Comparison of ENCODE assay signal across 8 mouse cellular contexts in the genomic region with DNA sequence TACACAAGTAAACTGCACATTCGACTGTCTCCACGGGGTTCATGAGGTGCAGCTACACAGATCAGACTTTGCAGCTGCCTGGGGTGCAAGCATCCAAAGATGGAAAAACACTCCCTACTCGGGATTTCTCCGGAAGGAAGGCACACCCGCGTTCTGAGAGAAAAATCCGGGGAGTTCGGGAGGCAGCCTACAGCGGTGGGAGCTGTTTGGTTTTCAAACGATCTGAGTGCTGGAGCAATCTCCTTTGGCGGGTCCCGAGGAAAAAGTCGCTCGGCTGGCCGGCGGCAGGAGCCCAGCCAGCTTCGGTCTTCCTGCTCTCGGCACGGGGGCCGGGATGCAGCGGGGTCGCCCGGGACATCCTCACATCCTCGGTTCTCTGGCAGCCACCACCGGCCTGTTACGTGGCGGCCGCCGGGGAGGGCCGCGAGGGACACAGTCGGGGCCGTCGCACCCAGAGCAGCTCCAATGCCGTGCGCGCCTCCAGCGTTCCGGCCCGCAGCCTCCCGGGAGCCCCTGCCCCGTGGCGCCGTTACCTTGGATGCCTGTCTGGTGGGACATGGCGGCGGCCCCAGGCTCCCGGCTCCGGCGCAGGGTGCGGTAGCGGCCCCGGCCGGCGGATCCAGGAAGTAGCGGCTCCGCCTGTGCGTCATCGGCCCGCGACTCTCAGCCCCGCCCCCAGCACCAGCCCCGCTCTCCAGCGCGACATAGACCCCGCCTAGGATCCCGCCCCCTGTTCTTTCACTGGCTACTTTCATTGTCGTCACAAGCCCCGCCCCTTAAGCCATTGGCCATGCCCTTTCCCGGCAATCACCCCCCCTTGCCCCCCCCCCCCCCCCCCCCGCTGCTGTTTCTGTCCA. TPM values are rescaled to one million over a fixed set of nuclear protein-coding genes. Genes with fewer than 3 reads are reported as not detected.
A peak's percentile ranks its signal among the peaks of the same experiment; 100 is the strongest.
DNase-seq lines count a peak whose midpoint lies in the region; ATAC-seq and TF ChIP-seq lines count a peak whose summit lies in the region.

A gene (minus strand): TSS at position 671 of the 857 bp plus-strand sequence.

- TF ChIP-seq EP300 in heart, postnatal 0 days (IDR thresholded peaks at IDR 0.05; ENCODE audit: low read depth): no peak

- H3K4me1 ChIP-seq in E14TG2a.4 (replicated peaks; ENCODE audit: low read depth, low read length): peaks cover 42% of the 10 kb centered on the region
- H3K4me1 ChIP-seq in forebrain, embryonic 12.5 days: peaks cover 15% of the 10 kb centered on the region
- peaks cover 3% of the 10 kb centered on the region; the same call in 1 of the 2 replicates for H3K4me1 ChIP-seq in heart, postnatal 0 days (ENCODE audit: control insufficient read depth, insufficient read depth)
- H3K4me1 ChIP-seq in liver, embryonic 16.5 days (ENCODE audit: control insufficient read depth, low read depth, low read length): peaks cover 11% of the 10 kb centered on the region
- H3K4me1 ChIP-seq in neural tube, embryonic 13.5 days (replicated peaks): peaks cover 19% of the 10 kb centered on the region
- H3K4me1 ChIP-seq in testis, adult 2 months (ENCODE audit: control insufficient read depth, insufficient read depth, low read length): no peaks in the 10 kb centered on the region

- TF ChIP-seq POLR2A in testis, adult 2 months (IDR thresholded peaks at IDR 0.05; ENCODE audit: control insufficient read depth, low read depth, low read length): peak; percentile 62; the same call in 1 of the 2 replicates

- peak within 1 kb of the TSS; percentile 96 for H3K4me3 ChIP-seq in E14TG2a.4 (replicated peaks; ENCODE audit: low read length)
- H3K4me3 ChIP-seq in forebrain, embryonic 12.5 days (replicated peaks): peak within 1 kb of the TSS; percentile 92
- peak within 1 kb of the TSS; percentile 100 for H3K4me3 ChIP-seq in heart, postnatal 0 days (ENCODE audit: low read depth, low read length)
- H3K4me3 ChIP-seq in liver, embryonic 16.5 days (ENCODE audit: low read depth, low read length): peak within 1 kb of the TSS; percentile 98
- peak within 1 kb of the TSS; percentile 96 for H3K4me3 ChIP-seq in neural tube, embryonic 13.5 days
- H3K4me3 ChIP-seq in testis, adult 2 months (ENCODE audit: control insufficient read depth, low read depth, low read length): peak within 1 kb of the TSS; percentile 96

- peak; percentile 96 for DNase-seq in c-Kit-positive CD71-positive TER-119-positive erythroid progenitor cells, embryonic 14.5 days (ENCODE audit: low spot score)
- DNase-seq in heart, postnatal 0 days (ENCODE audit: low spot score): peak; percentile 97
- DNase-seq in kidney, postnatal 4 days: peak; percentile 100

- peaks cover 27% of the 10 kb centered on the region for H3K36me3 ChIP-seq in E14TG2a.4 (ENCODE audit: insufficient read depth, low read length)
- peaks cover 14% of the 10 kb centered on the region for H3K36me3 ChIP-seq in forebrain, embryonic 12.5 days (replicated peaks)
- H3K36me3 ChIP-seq in heart, postnatal 0 days (replicated peaks; ENCODE audit: control insufficient read depth, insufficient read depth, low read length): peaks cover 20% of the 10 kb centered on the region
- H3K36me3 ChIP-seq in liver, embryonic 16.5 days (ENCODE audit: control insufficient read depth, insufficient read depth): no peaks in the 10 kb centered on the region; the same call in none of the 2 replicates
- peaks cover 14% of the 10 kb centered on the region for H3K36me3 ChIP-seq in neural tube, embryonic 13.5 days
- peaks cover 1% of the 10 kb centered on the region for H3K36me3 ChIP-seq in testis, adult 2 months (ENCODE audit: control insufficient read depth, insufficient read depth, low read length)

- TF ChIP-seq CTCF in E14TG2a.4 (conservative IDR thresholded peaks at IDR 0.05; ENCODE audit: low read length): no peak
- no peak for TF ChIP-seq CTCF in heart, postnatal 0 days (IDR thresholded peaks at IDR 0.05; ENCODE audit: low read depth)
- no peak for TF ChIP-seq CTCF in testis, adult 2 months (IDR thresholded peaks at IDR 0.05; ENCODE audit: control insufficient read depth, insufficient read depth, insufficient replicate concordance, low read depth, low read length)

- peak within 1 kb of the TSS; percentile 91 for H3K9ac ChIP-seq in forebrain, embryonic 12.5 days
- H3K9ac ChIP-seq in heart, postnatal 0 days (replicated peaks; ENCODE audit: low read depth, low read length): peak within 1 kb of the TSS; percentile 98
- peak within 1 kb of the TSS; percentile 98 for H3K9ac ChIP-seq in liver, embryonic 16.5 days (ENCODE audit: low read depth, low read length)
- H3K9ac ChIP-seq in neural tube, embryonic 13.5 days: peak within 1 kb of the TSS; percentile 94

- H3K9me3 ChIP-seq in E14TG2a.4 (ENCODE audit: low read length): no peaks in the 10 kb centered on the region
- H3K9me3 ChIP-seq in forebrain, embryonic 12.5 days: no peaks in the 10 kb centered on the region
- H3K9me3 ChIP-seq in heart, postnatal 0 days (replicated peaks; ENCODE audit: control insufficient read depth, low read length): no peaks in the 10 kb centered on the region
- no peaks in the 10 kb centered on the region for H3K9me3 ChIP-seq in liver, embryonic 16.5 days (replicated peaks; ENCODE audit: control insufficient read depth, low read length)
- no peaks in the 10 kb centered on the region for H3K9me3 ChIP-seq in neural tube, embryonic 13.5 days

- H3K4me2 ChIP-seq in forebrain, embryonic 12.5 days: peak within 1 kb of the TSS; percentile 73
- peak within 1 kb of the TSS; percentile 77 for H3K4me2 ChIP-seq in heart, postnatal 0 days (ENCODE audit: low read depth, low read length)
- peak within 1 kb of the TSS; percentile 80 for H3K4me2 ChIP-seq in liver, embryonic 16.5 days (ENCODE audit: low read depth, low read length)
- H3K4me2 ChIP-seq in neural tube, embryonic 13.5 days: peak within 1 kb of the TSS; percentile 78

- under 1% methylated on average over 65 of the region's 70 CpGs for WGBS in forebrain, embryonic 12.5 days
- WGBS in heart, postnatal 0 days: under 1% methylated on average over 53 of the region's 70 CpGs
- under 1% methylated on average over 69 of the region's 70 CpGs for WGBS in liver, embryonic 16.5 days (ENCODE audit: insufficient replicate concordance)
- WGBS in neural tube, embryonic 13.5 days: under 1% methylated on average over 69 of the region's 70 CpGs

- H3K27me3 ChIP-seq in E14TG2a.4 (ENCODE audit: insufficient read depth, low read length): peaks cover 4% of the 10 kb centered on the region; the same call in 1 of the 2 replicates
- H3K27me3 ChIP-seq in forebrain, embryonic 12.5 days: no peaks in the 10 kb centered on the region
- H3K27me3 ChIP-seq in heart, postnatal 0 days (ENCODE audit: control insufficient read depth, insufficient read depth, low read length): no peaks in the 10 kb centered on the region
- H3K27me3 ChIP-seq in liver, embryonic 16.5 days (ENCODE audit: control insufficient read depth, insufficient read depth, low read depth, low read length): no peaks in the 10 kb centered on the region
- H3K27me3 ChIP-seq in neural tube, embryonic 13.5 days: no peaks in the 10 kb centered on the region
- no peaks in the 10 kb centered on the region for H3K27me3 ChIP-seq in testis, adult 2 months (ENCODE audit: control insufficient read depth, insufficient read depth, low read length)

- ATAC-seq in forebrain, embryonic 12.5 days (ENCODE audit: low FRiP score): peak; percentile 100
- ATAC-seq in heart, postnatal 0 days (ENCODE audit: insufficient read depth, low read depth): peak; percentile 99
- peak; percentile 99 for ATAC-seq in liver, embryonic 16.5 days (ENCODE audit: low read depth)
- peak; percentile 99 for ATAC-seq in neural tube, embryonic 13.5 days (ENCODE audit: low read depth)

- peak within 1 kb of the TSS; percentile 82 for H3K27ac ChIP-seq in forebrain, embryonic 12.5 days
- H3K27ac ChIP-seq in heart, postnatal 0 days (ENCODE audit: low read depth): peak within 1 kb of the TSS; percentile 90
- peak within 1 kb of the TSS; percentile 74 for H3K27ac ChIP-seq in liver, embryonic 16.5 days (ENCODE audit: low read length)
- H3K27ac ChIP-seq in neural tube, embryonic 13.5 days (replicated peaks): peak within 1 kb of the TSS; percentile 90
- peak within 1 kb of the TSS; percentile 71 for H3K27ac ChIP-seq in testis, adult 2 months (ENCODE audit: control insufficient read depth, insufficient read depth, low read depth, low read length)

RNA-seq across cellular contexts. Expression of the gene that starts here (rescaled TPM):
- 101 and 109 TPM in 2 replicates for polyA plus RNA-seq in forebrain, embryonic 12.5 days (2016; fragmentation: Nextera tagmentation; extraction: Ambion mirVana)
- 12.8 and 26.0 TPM in 2 replicates for total RNA-seq in heart, postnatal 0 days (2014; rRNA removed; ENCODE audit: low replicate concordance)
- polyA plus RNA-seq in heart, postnatal 0 days (2015; fragmentation: Nextera tagmentation; extraction: Ambion mirVana): 28.3 and 30.7 TPM in 2 replicates
- 25.2 and 26.5 TPM in 2 replicates for polyA plus RNA-seq in liver, embryonic 16.5 days (2015; fragmentation: Nextera tagmentation; extraction: Ambion mirVana)
- 89.5 and 101 TPM in 2 replicates for polyA plus RNA-seq in neural tube, embryonic 13.5 days (2015; fragmentation: Nextera tagmentation; extraction: Ambion mirVana)
- 10.1 and 11.5 TPM in 2 replicates for polyA plus RNA-seq in testis, adult 2 months (2012; rRNA removed)

Comparison
In these comparisons a context has a peak if more than half of its experiments do, and no peak if none do; other contexts are left out.
1. Peak in every context shown above with its lines: DNase-seq, ATAC-seq, H3K4me3 ChIP-seq and H3K27ac ChIP-seq.